Mouse (Mus musculus): Measurements from ENCODE around the gene Gpcpd1. TPM values are rescaled to one million over a fixed set of nuclear protein-coding genes. Genes with fewer than 3 reads are reported as not detected.

Gene Gpcpd1
- polyA plus RNA-seq, 1 experiment from 2014 or later, result 32.7 TPM

DNA sequence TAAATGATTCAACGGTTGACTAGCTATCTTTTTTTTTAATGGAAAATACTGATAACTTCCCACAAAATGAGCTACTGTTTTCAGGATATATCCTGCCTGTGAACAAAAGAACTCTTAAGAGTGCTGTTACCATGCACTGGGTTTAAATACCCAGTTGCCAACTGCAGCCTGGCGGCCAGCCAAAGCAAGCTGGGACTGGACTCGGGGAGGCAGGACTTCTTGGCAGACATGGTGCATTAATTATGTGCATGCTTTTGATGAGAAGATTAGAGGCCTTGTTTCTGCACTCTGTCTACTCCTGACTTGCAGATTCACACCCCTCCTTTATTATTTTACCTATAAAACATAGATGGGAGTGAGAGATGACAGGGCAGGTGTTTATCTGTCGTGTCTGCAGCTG is 5.3 kb downstream of the Gpcpd1 start:
- H3K4me3 ChIP-seq (replicated peaks), result no peak overlapping the region
- ATAC-seq (ENCODE audit: insufficient read depth, low FRiP score, low read depth), result no peak; the same call in 1 of the 2 replicates

DNA sequence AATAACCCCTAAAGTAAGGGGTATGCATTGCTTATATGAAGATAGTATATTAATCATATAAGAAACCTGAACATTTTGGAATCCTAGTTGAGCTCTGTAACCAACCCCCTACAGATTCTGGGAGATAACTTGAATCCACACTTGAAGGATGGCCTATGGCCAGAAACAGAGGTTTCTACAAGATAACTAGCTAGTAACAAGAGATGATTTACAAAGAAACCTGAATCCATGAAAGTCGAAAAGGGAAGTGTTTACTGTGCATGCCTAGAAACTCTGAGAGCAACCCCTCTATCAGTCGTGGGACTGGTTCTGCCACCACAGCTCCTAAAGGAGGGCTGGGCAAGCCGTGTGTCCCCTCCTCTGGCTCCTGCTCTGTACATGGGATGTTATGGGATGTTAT is 7.8 kb downstream of the Gpcpd1 start:
- no peak overlapping the region for H3K9ac ChIP-seq
- no peak overlapping the region for H3K4me2 ChIP-seq
- H3K27me3 ChIP-seq (replicated peaks), result no peaks in the 10 kb centered on the region
- no peak for ATAC-seq (ENCODE audit: insufficient read depth, low FRiP score, low read depth)
- 0 out of 2 replicates have a peak, but pooled peaks cover 10% of the 10 kb centered on the region for H3K4me1 ChIP-seq
- H3K4me3 ChIP-seq (replicated peaks), result no peak overlapping the region
- WGBS, result 71% methylated on average over 3 of the region's 3 CpGs
- H3K27ac ChIP-seq, result no peak overlapping the region
- H3K36me3 ChIP-seq, result no peaks in the 10 kb centered on the region
- H3K9me3 ChIP-seq, result no peaks in the 10 kb centered on the region

More for the DNA sequence above, 5.3 kb downstream of the Gpcpd1 start:
- Histone ChIP-seq H3K9ac (no peak overlapping the region), H3K4me2 (no peak overlapping the region), H3K27me3 (replicated peaks) (no peaks in the 10 kb centered on the region), H3K4me1 (0 out of 2 replicates have a peak, but pooled peaks cover 6% of the 10 kb centered on the region), H3K27ac (peak overlapping the region; percentile 2; the same call in 1 of the 2 replicates), H3K36me3 (no peaks in the 10 kb centered on the region), H3K9me3 (no peaks in the 10 kb centered on the region)
- WGBS, result 43% methylated on average over 4 of the region's 4 CpGs

DNA sequence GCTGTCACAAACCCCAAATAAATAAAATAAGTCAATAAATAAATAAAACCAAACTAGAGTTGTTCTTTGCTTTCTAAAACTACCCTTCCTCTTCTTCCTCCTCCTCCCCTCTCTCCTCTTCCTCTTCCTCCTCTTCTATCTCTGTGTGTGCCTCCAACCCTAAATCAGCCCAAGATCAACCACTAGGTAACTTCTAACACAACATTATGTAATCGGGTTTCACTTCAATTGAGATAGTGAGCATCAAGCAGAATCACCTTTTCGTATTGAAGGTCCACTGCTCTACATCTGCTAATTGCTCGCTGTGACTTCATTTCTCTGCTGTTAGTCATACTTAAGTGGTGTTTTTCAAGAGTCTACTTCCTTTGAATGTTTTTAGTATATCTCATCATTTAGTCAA is 8.8 kb downstream of the Gpcpd1 start:
- Histone ChIP-seq H3K4me1 (0 out of 2 replicates have a peak, but pooled peaks cover 10% of the 10 kb centered on the region), H3K4me3 (replicated peaks) (no peak overlapping the region), H3K9me3 (no peaks in the 10 kb centered on the region), H3K36me3 (no peaks in the 10 kb centered on the region), H3K27me3 (replicated peaks) (no peaks in the 10 kb centered on the region), H3K9ac (no peak overlapping the region), H3K4me2 (no peak overlapping the region), H3K27ac (peak overlapping the region; percentile 98; the same call in 1 of the 2 replicates)
- WGBS, result 96% methylated on average over 3 of the region's 3 CpGs
- no peak for ATAC-seq (ENCODE audit: insufficient read depth, low FRiP score, low read depth)

DNA sequence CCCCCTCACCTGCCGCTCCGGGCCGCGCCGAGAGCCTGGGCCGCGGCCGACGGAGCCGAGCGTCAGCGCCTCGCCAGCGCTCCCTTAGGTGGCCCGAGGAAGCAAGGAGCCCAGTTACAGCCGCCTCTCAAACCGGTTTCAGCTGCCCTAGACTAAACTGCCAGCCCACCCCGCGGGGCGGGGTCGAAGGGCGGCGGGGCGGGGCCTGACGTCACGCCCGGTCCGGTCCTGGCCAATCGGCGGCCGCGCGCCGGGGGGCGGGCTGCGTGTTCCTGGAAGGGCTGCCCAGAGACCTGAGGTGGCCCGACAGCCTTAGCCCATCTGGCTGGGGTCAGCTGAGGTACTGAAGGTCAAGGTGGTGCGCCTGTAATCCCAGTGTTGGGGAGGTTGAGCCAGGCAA is 9.5 kb downstream of the Gpcpd1 start:
- H3K36me3 ChIP-seq, result no peaks in the 10 kb centered on the region
- H3K4me1 ChIP-seq, result 0 out of 2 replicates have a peak, but pooled peaks cover 10% of the 10 kb centered on the region
- H3K9ac ChIP-seq, result peak overlapping the region; percentile 96
- H3K4me3 ChIP-seq (replicated peaks), result peak overlapping the region; percentile 88
- peak overlapping the region; percentile 98 for H3K27ac ChIP-seq
- under 1% methylated on average over 35 of the region's 38 CpGs for WGBS
- no peaks in the 10 kb centered on the region for H3K9me3 ChIP-seq
- no peaks in the 10 kb centered on the region for H3K27me3 ChIP-seq (replicated peaks)
- H3K4me2 ChIP-seq, result peak overlapping the region; percentile 57
- peak; percentile 98 for ATAC-seq (ENCODE audit: insufficient read depth, low FRiP score, low read depth)

DNA sequence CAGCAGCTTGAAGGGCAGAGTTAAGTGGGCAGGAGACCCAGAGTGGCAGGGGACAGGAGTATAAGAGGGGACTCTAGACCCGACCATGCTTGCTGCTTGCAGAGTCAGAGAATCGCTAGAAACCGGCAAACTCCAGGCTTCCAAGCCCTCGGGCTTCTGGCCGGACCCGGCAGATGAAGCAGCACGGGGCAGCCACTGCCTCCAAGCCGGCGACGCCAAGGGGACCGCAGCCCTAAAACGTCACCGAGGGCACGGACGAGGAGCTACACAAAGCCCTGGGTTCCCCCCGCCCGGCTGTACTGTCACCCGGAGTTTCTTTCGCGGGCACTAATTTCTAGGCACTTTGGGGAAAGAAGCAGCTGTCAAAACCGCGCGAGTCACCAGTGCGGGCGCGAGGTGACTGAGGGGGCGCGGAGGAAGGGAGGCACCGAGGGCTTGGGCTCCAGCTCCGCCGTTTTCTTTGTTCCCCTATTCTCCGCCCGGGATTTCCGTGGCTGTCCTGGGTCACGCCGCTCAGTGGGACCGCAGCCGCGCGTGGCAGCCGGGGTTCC is 10.0 kb downstream of the Gpcpd1 start:
- under 1% methylated on average over 41 of the region's 41 CpGs for WGBS
- no peaks in the 10 kb centered on the region for H3K27me3 ChIP-seq (replicated peaks)
- peak overlapping the region; percentile 88 for H3K4me3 ChIP-seq (replicated peaks)
- ATAC-seq (ENCODE audit: insufficient read depth, low FRiP score, low read depth), result peak; percentile 61
- H3K4me1 ChIP-seq, result 0 out of 2 replicates have a peak, but pooled peaks cover 10% of the 10 kb centered on the region
- peak overlapping the region; percentile 96 for H3K9ac ChIP-seq
- H3K27ac ChIP-seq, result peak overlapping the region; percentile 98
- H3K36me3 ChIP-seq, result no peaks in the 10 kb centered on the region
- no peaks in the 10 kb centered on the region for H3K9me3 ChIP-seq
- H3K4me2 ChIP-seq, result peak overlapping the region; percentile 57

DNA sequence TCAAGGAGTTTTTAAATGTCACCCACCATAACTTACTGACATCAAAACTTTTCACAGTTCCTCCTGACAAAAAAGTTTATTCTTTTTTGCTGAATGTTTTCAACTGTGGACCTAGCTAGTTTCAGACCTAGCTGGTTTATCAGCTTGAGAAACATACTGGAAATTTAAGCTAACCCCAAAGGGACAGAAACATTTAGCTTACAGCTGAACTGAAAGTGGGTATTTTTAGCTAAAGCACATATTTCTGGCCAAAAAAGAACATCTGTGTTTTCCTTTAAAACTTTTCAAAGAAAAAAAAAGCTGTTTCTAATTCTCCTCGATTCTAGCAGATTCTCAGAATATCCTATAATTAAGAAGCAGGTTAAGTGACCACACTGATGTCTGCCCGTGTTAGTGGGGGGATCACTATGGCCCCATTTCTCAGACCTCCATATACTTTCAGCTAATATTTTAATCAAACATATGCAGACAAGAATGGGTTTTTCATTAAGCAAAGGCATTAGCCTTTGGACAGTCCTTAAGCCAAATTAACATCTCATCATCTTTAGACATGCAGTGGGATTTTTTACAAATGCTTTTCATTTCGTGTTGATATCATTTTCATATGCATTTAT is 10.9 kb downstream of the Gpcpd1 start:
- 29% methylated on average over 3 of the region's 3 CpGs for WGBS
- no peaks in the 10 kb centered on the region for H3K27me3 ChIP-seq (replicated peaks)
- ATAC-seq (ENCODE audit: insufficient read depth, low FRiP score, low read depth), result no peak
- H3K4me1 ChIP-seq, result 0 out of 2 replicates have a peak, but pooled peaks cover 4% of the 10 kb centered on the region
- no peak overlapping the region for H3K4me3 ChIP-seq (replicated peaks)
- H3K9ac ChIP-seq, result no peak overlapping the region
- no peaks in the 10 kb centered on the region for H3K36me3 ChIP-seq
- H3K4me2 ChIP-seq, result peak overlapping the region; percentile 57
- H3K9me3 ChIP-seq, result no peaks in the 10 kb centered on the region
- no peak overlapping the region for H3K27ac ChIP-seq

DNA sequence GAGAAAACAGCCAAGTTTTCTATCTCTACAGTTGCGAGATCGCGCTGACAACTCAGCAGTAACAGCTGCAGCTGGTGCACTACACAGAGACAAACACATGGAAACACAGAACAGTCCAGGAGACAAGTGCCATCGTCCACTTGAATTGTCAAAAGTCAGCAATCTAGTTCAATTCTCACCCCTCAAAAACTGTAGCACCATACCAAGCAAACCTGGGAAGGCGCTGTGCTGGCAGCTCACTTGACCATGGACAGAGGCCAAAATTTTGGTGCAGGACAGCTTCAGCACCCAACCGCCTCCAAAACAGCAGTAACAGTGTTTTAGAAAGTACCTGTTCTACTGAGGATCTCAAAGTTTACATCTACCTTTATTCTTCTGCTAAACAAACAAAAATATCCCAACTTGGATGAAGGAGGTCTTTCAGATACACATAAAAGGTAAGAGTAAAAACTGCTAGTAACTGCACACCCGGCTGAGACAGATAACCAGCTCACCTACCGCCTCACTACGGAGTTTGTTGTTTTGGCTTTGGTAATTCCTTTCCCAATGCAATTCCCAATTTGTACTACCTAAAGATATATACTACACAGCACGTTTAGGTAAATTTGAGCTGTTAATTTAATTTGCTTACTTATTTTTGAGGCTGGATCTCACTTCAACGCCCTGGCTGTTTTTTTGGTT is 11.6 kb downstream of the Gpcpd1 start:
- Histone ChIP-seq H3K9me3 (no peaks in the 10 kb centered on the region), H3K27ac (no peak overlapping the region), H3K9ac (no peak overlapping the region), H3K4me1 (0 out of 2 replicates have a peak, but pooled peaks cover 4% of the 10 kb centered on the region), H3K4me2 (0 out of 2 replicates have a peak overlapping the region, but pooled peaks have one; percentile 16), H3K4me3 (replicated peaks) (no peak overlapping the region), H3K36me3 (no peaks in the 10 kb centered on the region), H3K27me3 (replicated peaks) (no peaks in the 10 kb centered on the region)
- 67% methylated on average over 11 of the region's 11 CpGs for WGBS
- ATAC-seq (ENCODE audit: insufficient read depth, low FRiP score, low read depth), result no peak

DNA sequence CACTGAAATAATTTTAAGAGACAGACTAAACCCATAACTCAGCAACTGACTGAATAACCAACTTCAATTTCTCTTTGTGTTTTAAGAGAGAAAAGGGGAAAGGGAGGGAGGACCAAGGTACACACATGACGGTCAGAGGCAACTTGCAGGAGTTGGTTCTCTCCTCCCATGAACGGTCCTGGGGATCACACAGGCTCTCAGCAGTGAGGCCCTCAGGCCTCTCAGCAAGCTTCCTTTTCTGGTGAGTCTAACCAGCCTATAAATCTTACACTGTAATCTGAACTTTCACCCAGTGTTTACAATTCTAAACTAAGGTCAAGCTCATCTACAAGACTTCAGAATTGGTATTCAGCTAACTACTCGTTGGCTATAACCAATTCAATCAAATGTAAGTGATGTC is 12.3 kb downstream of the Gpcpd1 start:
- H3K36me3 ChIP-seq, result no peaks in the 10 kb centered on the region
- 0 out of 2 replicates have a peak, but pooled peaks cover 4% of the 10 kb centered on the region for H3K4me1 ChIP-seq
- no peaks in the 10 kb centered on the region for H3K27me3 ChIP-seq (replicated peaks)
- no peak overlapping the region for H3K9ac ChIP-seq
- WGBS, result 52% methylated on average over 3 of the region's 3 CpGs
- H3K4me2 ChIP-seq, result no peak overlapping the region
- no peak overlapping the region for H3K27ac ChIP-seq
- no peak for ATAC-seq (ENCODE audit: insufficient read depth, low FRiP score, low read depth)
- H3K4me3 ChIP-seq (replicated peaks), result no peak overlapping the region
- H3K9me3 ChIP-seq, result no peaks in the 10 kb centered on the region

DNA sequence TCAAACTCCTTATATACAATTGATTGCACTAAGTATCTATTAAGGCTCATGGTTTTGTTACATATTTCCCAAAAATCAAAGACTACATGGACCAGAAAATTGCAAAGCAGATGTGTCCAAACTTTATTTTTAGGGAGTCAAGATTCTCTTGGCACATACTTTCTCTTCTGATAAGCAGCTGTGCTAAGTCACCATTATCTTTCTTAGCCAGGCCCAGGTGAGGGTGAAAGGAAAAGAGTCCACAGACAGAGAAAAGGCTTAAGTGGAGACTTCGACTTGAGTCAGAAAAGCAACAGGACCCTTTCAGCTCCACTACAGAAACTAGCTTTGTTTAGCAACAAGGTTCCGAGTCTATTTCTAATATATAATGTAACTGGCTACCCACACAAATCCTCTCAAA is 14.2 kb downstream of the Gpcpd1 start:
- H3K9me3 ChIP-seq, result no peaks in the 10 kb centered on the region
- 76% methylated on average over 2 of the region's 2 CpGs for WGBS

DNA sequence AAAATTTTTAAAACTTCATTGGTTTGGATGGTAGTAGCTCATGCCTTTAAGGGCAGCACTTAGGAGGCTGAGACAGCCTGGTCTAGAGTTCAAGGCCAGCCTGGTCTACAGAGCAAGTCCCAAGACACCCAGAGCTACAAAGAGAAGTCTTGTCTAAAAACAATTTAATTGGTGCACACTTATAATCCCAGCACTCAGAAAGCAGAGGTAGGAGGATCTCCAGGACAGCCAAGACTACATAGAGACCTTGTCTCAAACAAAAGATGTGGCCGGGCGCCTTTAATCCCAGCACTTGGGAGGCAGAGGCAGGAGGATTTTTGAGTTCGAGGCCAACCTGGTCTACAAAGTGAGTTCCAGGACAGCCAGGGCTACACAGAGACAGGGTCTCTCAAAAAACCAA is 14.9 kb downstream of the Gpcpd1 start:
- no peak for ATAC-seq (ENCODE audit: insufficient read depth, low FRiP score, low read depth)
- Histone ChIP-seq H3K9ac (no peak overlapping the region), H3K27me3 (replicated peaks) (no peaks in the 10 kb centered on the region), H3K4me1 (0 out of 2 replicates have a peak, but pooled peaks cover 4% of the 10 kb centered on the region), H3K4me3 (replicated peaks) (no peak overlapping the region), H3K4me2 (no peak overlapping the region), H3K36me3 (no peaks in the 10 kb centered on the region), H3K9me3 (no peaks in the 10 kb centered on the region), H3K27ac (no peak overlapping the region)
- 95% methylated on average over 3 of the region's 3 CpGs for WGBS

More for the DNA sequence above, 14.2 kb downstream of the Gpcpd1 start:
- no peaks in the 10 kb centered on the region for H3K36me3 ChIP-seq
- no peak overlapping the region for H3K4me3 ChIP-seq (replicated peaks)
- no peak overlapping the region for H3K9ac ChIP-seq
- ATAC-seq (ENCODE audit: insufficient read depth, low FRiP score, low read depth), result no peak
- no peak overlapping the region for H3K4me2 ChIP-seq
- H3K27me3 ChIP-seq (replicated peaks), result no peaks in the 10 kb centered on the region
- H3K27ac ChIP-seq, result no peak overlapping the region
- H3K4me1 ChIP-seq, result 0 out of 2 replicates have a peak, but pooled peaks cover 4% of the 10 kb centered on the region

DNA sequence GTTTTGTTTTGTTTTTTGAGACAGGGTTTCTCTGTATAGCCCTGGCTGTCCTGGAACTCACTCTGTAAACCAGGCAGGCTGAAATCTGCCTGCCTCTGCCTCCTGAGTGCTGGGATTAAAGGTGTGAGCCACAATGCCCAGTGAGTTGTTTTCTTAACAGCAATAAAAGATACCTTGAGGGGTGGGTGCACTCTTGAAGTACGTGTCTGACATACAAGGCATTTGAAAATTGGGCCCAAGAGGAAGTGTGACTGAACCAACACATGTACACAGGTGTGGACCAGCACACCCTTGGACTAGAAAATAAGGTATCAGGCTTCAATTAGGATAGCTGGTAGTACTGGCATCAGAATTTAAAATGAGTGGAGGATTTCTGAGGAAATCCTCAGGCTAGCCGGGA is 16.2 kb downstream of the Gpcpd1 start:
- Histone ChIP-seq H3K4me2 (no peak overlapping the region), H3K36me3 (0 out of 2 replicates have a peak, but pooled peaks cover 6% of the 10 kb centered on the region), H3K9ac (no peak overlapping the region), H3K4me1 (0 out of 2 replicates have a peak, but pooled peaks cover 4% of the 10 kb centered on the region), H3K27me3 (replicated peaks) (no peaks in the 10 kb centered on the region), H3K9me3 (no peaks in the 10 kb centered on the region), H3K4me3 (replicated peaks) (no peak overlapping the region), H3K27ac (no peak overlapping the region)
- 91% methylated on average over 2 of the region's 2 CpGs for WGBS
- ATAC-seq (ENCODE audit: insufficient read depth, low FRiP score, low read depth), result no peak

DNA sequence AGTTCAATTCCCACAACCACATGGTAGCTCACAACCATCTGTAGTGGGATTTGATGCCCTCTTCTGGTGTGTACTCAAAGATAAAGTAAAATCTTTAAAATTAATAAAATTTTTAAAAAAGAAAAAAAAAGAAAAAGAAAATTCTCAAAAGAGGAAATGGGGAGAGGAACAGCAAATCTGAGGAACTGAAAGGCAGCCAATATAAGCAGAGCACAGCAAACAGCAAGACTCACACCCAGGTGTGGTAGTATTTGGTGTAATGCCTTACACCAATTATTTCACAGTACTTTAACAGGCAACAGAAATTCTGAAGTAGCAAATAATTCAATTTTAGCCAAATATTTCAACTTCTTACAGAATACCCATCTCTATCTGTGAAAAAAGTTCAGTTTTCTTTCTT is 16.7 kb downstream of the Gpcpd1 start:
- Histone ChIP-seq H3K9ac (no peak overlapping the region), H3K4me2 (no peak overlapping the region), H3K27ac (no peak overlapping the region), H3K27me3 (replicated peaks) (no peaks in the 10 kb centered on the region), H3K36me3 (0 out of 2 replicates have a peak, but pooled peaks cover 6% of the 10 kb centered on the region), H3K4me3 (replicated peaks) (no peak overlapping the region), H3K4me1 (0 out of 2 replicates have a peak, but pooled peaks cover 4% of the 10 kb centered on the region), H3K9me3 (no peaks in the 10 kb centered on the region)
- ATAC-seq (ENCODE audit: insufficient read depth, low FRiP score, low read depth), result no peak
